Mouse (Mus musculus) inflammation-experienced regulatory T-cells, adult 6 months (primary cell): Measurements from ENCODE around the gene Lexm. TPM values are rescaled to one million over a fixed set of nuclear protein-coding genes. Genes with fewer than 3 reads are reported as not detected.

Experiments
- ATAC-seq: one replicate; pipeline ENCODE4 v1.8.0; 2017
- polyA plus RNA-seq, 3 experiments: library from polyadenylated mRNA; unstranded; fragments of 100-300 nt; shearing (Covaris generic); gene quantifications; one replicate each; pipeline ENCODE4 v1.2.1; 2017

Lexm gene
- polyA plus RNA-seq, 3 experiments from 2014 or later, result 0.82 TPM; not detected in 2

DNA sequence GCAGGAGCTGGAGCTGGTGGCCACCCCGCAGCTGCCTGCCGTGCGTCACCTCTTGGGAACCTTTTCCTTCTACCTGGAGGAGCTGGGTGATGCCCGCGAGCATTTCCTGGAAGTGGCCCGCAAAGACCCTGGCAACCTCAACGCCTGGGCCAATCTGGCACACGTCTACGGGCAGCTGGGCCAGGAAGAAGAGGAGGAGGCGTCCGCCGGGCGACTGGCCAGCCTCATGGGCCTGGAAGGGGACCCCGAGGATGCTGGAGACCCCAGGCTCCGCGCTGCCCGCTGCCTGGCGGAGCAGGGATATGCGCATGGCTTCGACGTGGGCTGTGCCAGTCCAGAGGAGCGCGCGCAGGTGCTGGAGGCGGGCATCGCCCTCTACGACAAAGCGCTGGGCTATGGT, 5.7 kb upstream of the Lexm start:
- ATAC-seq, result no peak

DNA sequence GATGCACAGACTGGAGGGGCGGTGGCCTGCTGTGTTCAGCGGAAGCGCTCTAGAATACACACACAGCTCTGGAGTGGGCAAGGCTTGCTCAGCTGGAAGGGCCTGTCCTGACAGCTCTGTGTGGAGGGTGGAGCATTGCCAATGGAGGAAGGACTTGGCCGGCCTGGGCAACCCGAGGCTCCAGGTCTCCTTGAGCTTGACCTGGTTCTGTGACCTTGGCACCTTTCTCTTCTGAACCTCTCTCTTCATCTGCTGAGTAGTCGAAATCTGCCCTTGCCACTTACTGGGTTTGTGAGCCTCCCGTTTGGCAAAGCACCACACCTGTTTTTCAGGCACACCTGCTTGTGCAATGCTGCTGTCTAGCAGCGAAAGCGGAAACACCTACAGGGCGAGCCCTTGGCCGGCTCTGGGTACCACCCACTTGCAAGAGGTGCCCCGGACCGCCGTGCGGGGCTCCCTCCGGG, 5.0 kb upstream of the Lexm start, which contains the start of gene Ttc22:
Gene Ttc22, plus strand, starts transcription at position 403 of the 464 bp plus-strand sequence.
- ATAC-seq, result no peak

DNA sequence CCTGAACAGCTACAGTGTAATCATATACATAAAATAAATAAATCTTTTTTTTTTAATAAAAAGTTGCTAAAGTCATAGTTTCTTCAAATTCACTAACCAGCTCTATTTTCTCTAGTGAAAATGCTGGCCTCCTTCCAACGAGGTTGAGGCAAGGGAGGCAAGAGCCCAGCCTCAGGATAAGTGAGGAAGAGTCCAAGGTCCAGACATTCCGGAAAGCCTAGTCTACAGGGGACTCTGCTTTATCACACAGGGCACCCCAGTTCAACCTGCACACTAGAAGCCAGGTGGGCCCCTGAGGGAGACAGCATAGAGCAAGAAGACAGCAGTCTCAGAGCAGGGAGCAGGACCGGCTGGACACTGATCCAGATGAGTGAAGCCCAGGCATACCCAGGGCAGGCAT, 4.4 kb upstream of the Lexm start:
- ATAC-seq, result no peak

DNA sequence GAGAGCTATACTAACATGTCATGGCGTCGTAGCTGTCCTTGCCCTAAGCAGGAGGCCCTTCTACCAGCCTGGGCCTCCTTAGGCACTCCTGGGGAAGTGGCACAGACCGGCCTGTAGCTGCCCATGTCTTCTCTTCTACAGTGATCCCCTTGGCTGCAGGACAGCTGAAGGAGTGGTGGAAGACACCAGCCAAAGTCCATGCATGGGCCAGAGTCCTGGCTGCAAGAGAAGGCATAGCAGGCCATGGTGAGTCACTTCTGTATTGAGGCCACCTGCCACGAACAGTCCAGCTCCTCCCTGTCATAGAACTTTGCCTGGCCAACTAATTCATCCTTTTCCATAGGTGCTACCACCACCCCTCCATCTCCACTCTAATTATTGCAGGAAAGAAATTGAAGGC, 1.9 kb upstream of the Lexm start:
- no peak for ATAC-seq

DNA sequence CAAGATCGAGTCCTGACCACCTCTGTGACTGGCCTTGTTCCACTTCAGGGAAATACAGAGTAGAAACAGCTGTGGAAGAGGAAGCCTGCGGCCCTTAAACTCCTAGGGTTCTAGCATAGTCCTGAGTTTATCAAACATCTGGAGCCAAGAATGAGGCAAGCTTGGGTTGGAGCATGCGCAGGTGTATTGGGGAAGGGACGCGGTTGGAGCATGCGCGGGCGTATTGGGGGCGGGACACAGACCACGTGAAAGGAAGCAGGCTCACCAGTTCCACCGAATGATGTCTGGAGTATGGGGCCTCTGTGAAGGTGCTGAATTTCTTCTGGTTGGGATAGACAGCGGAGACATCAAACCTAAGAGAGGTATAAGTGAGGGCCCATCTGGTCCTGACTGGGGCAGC, 1.4 kb downstream of the Lexm start:
- no peak for ATAC-seq

DNA sequence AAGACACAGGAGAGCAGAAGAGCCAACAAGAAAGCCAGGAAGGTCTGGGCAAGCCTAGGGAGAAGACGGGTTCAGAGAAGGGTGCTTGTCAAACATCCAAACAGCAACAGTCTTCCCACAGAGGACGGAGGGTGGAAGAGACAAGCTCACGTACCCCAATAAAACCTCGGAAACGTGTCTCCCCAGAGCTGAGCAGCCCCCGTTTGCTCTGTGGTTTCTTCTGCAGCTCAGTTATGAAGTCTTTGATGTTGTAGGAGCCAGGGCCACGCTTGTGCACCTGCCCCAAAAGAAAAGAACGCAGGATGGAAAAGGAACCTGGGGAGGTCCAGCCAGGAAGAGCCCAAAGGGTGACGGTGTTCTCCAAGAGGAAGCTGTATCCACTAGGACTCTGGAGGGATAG, 2.2 kb downstream of the Lexm start:
- no peak for ATAC-seq

DNA sequence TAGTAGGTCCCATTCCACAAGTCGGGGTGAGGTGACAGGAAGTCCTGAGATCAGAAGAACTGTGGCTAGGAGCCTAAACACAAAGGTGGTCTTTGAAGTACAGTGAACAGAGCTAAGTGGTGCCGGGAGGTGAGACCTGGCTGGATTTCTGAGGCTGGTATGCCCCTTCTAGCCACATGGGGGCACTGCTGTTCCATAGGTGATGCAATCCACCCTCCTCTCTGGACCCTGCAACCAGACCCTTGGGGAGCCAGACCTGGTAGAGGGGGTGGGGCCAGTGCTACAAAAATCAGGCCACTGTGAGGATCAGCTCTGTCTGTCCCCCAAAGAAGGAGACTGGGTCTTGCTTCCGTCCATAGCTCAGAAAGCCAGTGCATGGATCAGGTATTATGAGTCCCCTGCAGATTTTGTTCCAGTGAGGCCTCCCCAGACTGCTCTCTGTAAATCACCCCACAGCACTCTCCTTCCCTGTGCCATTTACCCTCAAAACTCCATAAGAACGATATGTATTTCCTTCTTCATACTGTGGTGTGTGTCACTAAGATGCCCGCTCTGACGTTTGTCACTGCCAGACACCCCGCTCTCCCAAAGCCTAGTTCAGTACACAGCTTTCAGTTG, 2.8 kb downstream of the Lexm start:
- no peak for ATAC-seq

DNA sequence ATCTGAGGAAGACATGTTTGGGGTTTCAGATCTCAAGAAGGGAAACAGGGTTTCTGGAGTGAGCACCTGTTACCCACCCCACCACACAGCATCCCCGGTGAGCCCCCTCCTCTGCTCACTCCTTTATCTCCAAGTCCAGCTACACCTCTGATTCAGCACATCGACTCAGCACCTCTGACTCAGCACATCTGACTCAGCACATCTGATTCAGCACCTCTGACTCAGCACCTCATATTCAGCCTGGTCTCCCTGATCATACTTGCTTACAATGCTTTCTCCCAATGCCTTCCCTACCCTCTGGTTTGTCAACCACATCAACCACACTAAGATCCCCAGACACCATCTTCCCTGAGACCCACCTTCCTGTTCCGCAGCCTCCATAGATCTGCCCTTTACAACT, 3.5 kb downstream of the Lexm start:
- ATAC-seq, result no peak

DNA sequence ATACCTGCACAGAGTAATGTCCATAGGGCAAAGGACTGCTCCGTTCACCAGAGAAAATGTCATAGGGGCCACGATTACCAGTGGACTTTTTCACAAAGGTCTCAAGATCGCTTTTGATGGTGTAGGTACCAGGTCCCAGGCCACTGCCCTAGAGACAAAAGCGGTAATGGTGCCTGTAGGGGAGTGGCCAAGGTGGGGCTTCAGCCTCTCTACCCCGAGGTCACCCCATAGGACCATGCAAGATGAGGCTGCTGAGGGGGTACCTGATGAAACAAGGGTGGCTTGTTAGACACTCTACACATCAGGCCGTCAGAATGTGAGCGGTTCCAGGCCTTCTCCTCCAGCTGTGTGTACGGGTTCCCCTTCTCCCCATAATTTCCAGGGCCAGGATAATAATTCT, 3.9 kb downstream of the Lexm start:
- ATAC-seq, result no peak

DNA sequence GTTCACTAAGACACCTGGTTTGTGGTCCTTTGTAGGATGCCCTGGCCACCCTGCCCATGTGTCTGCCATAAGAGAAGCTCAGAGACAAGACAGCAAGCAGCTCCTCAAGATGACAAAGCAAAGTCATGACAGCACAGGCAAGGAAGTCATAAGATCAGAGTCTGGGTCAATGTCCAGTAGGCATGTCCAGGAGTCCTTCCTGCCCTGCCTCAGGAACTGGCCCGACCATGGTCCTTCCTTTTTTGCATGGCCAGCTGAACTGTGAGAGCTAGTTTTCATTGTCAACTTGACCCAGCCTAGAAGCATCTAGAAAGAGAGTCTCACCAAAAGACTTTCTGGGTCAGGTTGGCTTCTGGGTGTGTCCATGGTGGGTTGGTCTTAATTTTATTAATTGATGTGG, 9.1 kb downstream of the Lexm start:
- no peak for ATAC-seq

DNA sequence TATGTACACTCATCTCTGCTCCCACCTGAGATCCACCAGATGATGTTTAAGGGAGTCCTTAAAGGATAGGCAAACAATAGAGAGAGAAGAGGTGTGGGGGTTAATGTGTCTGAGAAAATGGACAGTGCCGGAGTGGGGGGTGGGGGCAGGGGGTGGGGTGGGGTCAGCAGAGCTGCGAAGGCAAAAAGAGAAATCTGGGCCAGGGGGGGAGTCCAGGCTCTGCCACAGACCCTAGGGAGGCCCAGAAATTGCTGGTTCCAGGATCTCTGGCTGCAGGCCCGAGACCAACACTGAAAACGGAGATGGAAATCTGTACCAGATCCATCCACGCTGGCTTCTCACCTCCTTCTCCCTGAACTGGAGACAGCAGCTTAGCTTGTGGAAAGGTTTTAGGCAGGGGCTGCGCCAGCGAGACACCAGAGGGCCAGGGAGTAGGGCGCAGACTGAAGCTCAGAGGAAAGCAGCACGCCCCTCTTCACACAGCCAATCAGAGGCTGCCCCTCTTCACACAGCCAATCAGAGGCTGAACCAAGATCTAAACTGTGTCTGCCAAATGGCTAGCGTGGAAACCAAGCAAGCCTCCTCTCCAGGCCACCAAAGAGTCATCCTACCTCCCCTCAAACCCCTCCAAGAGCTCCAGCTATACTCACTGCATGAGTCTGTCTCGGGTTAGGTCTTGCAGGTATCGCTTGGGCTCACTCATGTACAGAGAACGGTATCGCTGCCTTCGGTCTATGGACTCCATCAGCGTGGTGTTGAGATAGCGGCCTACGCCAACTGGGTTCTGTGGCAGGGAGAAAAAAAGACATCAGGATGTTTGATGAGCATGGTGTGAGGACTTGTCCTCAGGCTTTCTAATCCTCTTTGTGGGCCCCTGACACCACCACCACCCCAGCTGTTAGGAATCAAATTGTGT, 10.1 kb downstream of the Lexm start:
- ATAC-seq, result no peak

DNA sequence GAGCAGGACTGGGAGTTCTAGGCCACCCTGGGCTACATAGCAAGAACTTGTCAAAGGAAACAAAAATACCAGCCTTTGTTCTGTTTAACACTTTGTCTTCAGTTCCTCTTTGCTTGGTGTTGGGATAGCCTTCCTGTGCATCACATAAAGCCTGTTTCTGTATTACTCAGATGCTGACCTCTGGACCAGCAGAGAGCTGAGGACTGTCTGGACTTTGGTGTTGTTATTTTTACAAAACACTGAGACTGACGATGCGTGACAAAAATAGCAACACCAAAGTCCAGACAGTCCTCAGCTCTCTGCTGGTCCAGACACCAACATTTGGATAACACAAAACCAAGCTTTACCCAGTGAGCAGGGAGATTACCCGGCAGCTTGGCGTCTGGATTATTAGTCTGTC, 16.3 kb downstream of the Lexm start:
- no peak for ATAC-seq

DNA sequence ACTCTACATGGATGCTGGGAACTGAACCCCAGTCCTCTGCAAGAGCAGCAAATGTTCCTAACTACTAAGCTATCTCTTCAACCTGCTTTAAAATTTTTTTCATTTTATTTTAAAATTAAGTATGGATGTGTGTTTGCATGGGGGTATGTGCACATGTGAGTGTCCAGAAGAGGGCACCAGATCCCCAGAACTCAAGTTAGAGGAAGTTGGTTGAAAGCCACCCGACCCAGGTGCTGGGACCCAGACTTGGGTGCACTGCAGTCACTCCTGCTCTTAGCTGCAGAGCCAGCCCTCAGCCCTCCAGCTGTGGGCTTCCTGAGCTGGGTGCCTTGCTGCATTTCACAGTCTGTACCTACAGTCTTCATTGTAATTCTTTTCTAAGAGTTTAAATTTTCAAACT, 17.6 kb downstream of the Lexm start:
- ATAC-seq, result no peak

DNA sequence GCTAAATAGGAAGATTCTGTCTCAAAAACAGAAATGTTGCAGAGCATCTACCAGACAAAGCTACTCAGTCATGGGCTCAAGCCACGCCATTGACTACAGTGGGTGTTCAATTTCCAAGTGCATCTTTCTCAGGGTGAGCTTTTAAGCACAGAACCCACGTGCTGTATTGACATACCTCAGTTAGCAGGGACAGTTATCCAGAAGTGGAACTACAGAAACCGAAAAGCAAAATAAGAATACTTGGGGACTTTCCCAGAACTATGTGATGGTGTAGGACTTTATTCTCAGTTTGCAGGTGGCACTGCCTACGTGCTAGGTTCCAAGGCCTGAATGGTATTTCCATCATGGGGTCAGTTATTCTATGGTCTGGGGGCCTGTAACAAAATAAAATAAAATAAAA, 19.3 kb downstream of the Lexm start:
- no peak for ATAC-seq

DNA sequence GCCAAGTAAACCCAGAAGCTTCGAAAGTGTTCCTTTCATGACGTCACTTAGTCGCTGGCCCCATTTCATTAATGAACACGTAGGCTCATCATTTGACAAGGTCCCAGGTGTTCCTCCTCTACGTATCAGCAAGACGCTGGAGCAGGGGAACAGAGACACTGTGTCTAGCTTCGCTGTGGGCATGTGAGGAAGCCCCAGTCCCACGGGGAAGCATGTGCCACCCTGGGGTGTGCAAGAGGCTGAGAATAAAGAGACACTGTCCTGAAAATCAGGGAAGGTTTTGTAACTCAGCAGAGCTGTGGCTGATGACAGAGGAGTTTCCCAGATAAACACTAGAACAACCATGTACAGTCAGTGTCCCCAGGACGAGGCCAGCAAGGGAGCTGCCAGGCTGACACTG, 20.0 kb downstream of the Lexm start:
- ATAC-seq, result no peak

DNA sequence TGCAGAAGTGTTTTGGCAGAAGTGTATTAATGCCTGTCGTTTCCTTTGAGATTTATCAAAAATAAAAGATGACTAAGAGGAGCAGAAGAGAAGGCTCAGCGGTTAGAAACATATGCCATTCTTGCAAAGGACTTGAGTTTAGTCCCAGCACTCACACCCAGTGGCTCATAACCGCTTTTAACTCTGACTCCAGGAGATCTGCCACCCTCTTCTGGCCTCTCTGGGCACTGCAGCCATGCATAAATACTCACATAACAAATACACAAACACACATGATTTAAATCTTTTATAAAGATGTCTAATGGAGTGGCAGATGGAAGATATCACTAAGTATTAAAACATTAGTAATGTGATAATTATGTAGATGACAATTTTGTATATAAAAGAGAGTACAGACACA, 20.8 kb downstream of the Lexm start:
- ATAC-seq, result no peak

DNA sequence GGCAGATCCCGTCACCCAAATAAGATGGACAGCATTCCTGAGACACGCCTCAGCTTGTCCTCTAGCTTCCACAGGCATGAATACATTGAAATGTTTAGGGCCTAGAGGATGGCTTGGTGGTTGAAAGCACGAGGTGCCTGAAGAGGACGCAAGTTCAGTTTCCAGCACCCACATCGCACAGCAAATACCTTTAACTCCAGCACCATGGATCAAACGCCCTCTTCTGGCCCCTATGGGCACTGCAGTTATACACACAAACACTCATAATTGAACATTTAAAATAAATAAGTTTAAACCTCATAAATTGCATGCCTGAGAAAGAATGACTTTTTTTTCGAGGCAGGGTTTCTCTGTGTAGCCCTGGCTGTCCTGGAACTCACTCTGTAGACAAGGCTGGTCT, 23.4 kb downstream of the Lexm start:
- no peak for ATAC-seq

DNA sequence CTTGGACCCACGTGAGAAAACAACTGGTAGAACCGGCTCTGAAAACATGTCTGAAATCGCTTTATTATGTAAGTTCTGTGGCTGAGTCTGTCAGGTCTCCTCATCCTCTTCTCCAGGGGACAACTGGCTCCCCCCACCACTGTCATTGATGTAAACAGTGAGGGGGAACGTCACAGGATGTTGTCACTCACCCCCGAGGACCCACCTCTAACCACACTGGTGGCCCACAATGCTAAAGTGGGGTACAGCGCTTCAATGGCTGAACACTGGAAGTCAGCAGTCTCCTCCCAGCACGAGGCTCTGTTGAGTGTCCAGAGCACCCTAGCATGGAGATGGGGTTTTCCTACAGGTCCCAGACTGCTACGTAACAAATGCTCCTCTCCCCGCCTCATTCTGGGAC, 26.2 kb downstream of the Lexm start:
- no peak for ATAC-seq

DNA sequence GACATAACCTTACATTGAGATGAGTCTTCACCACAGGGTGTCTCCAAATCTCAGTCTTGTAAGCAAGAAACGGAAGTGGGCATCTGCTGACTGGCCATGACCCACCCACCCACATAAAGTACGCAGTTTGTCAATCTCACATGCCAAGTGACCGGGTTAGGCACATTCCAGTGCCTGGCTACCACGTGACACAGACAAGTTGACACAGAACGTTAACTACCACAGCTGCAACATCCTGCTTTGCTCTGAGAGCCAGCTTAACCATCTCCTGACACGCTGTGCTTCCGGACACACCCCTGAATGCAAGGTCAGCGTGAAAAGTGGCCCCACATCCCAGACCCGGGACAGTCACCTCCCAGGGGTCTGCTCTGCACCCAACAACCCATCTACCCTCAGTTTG, 26.9 kb downstream of the Lexm start:
- ATAC-seq, result peak; percentile 70

DNA sequence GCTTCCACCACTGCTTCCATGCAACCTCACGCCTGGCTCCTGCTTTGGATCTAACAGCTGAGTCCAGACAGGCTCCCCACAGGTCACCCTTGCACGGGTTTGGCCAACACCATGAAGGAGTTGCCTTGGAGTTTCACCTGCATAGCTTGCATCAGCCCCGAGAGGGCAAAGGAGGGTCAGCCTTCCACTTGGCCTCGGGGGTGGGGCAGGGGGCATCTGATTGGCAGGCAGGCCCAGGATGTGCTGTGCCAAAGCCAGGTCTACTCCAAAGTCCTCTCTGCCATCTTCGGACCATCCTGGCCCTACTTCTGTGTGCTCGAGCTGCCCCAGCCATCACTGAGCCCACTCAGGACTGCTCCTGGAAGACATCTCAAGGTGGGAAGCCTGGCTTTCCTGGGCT, 30.0 kb downstream of the Lexm start:
- ATAC-seq, result no peak

DNA sequence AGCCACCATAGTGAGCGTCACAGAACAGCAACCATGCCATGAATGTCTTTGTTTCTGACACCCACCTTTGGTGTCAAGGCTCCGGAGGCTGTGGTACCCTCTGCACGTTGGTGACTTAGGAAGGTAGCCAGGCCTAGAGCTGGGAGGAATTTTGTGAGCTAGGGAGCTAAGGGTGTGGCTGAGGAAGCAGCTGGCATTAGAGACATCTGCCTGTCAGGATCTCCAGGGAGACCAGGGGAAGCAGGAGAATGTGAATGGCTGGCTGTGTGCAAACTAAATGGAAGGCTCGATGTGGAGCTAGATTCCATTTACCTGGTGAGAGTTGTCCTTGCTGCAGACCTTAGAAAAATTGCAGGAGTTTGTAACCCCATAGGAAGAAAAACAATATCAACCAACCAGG, 32.4 kb downstream of the Lexm start:
- ATAC-seq, result no peak

DNA sequence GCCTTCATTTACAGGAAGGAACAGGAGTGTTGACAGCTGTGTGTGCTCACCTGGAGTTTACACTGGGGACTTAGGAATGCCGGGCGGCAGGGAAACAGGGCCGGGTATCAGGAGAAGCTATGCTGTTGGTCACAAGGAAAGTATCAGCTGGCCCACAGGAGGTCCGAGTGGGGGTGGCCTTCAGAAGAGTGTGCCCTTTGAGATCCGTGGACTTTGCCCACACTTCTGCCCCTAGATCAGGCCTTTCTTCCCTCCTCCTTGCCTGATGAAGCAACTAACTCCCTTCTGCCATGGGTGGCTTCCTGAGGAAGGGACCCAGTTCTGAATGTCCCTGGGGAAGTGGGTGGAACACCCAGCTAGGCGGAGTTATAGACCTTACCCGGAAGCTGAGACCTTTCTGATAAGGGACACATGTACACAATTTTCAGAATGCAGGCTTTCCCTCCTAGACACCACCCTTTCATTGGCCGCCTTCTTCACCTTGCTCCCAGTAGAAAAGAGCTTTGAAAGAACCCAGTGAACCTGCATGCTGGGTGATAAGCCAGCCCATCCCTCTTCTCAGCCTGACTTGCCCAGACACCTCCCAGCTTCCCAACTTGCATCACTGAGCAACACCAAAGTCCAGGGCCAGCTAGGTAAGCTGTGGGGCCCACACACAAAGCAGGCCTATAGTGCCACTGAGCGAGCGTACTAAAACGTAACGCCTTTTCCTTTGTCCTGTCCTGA, 34.5 kb downstream of the Lexm start:
- ATAC-seq, result no peak

DNA sequence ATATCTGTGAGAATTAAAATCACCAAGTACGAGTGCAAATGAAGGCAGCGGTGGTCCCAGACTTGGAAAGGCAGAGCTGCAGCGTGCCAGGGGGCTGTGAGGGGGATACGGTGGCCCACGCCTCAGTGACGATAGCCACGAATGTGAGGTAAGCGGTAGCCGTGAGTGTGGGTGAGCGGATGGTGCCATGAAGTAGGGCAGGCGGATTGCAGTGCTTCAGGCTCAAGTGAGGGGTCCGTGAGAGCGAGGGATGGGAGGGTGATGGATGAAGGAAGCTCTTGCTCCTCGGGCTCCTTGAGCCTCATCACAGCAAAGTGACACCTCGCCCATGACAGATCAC, 35.2 kb downstream of the Lexm start:
- ATAC-seq, result no peak
